Mouse (Mus musculus): ENCODE data around the gene Cpsf3. TPM values are rescaled to one million over a fixed set of nuclear protein-coding genes. Genes with fewer than 3 reads are reported as not detected.

Cpsf3 gene
- 19.1 and 28.3 TPM in 2 replicates for polyA plus RNA-seq (2012; rRNA removed; ENCODE audit: low replicate concordance)

DNA sequence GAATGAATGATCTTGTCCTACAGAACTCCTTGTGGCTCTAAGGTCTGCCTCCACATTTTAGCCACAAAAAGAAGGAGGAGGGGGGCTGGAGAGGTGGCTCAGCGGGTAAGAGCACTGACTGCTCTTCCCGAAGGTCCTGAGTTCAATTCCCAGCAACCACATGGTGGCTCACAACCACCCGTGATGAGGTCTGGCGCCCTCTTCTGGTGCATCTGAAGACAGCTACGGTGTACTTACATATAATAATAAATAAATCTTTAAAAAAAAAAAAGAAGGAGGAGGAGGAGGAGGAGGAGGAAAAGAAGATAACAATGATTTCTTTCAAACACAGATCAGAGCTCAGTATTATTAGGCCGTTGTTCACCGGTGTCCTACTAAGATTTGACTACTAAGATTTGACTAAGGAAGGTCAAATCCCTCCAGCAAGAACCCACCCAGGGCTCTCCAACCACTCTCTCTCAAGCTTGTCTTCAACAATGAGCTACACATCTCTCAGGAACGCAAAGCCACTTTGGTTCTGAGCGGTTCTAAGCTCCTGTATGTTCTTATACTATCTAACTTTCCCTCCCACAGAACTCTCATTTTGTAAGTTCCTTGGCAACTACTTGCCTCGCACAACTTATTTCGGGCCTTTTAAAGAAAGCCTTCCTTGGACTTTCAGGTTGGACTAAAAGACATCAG, at the start of gene Cpsf3:
Gene Cpsf3 (plus strand): TSS at position 631 of the 681 bp plus-strand sequence.

GRCm38 (mm10) chr12:21286243-21286622, 1.0 kb downstream of the Cpsf3 start, which contains the start of gene Itgb1bp1:
TSS of gene Itgb1bp1 (minus strand) at chr12:21286284.

GRCm38 (mm10) chr12:21315923-21316868, 31.0 kb downstream of the Cpsf3 start, which contains the start of gene Iah1:
TSS of gene Iah1 (plus strand) at chr12:21316389.

Other genes starting within 250 kb of the Cpsf3 start
- gene Itgb1bp1, start 893 bp downstream of the Cpsf3 start, polyA plus RNA-seq (2012; rRNA removed; ENCODE audit: low replicate concordance): 13.8 and 26.9 TPM in 2 replicates
- 64.7 and 69.1 TPM in 2 replicates for gene Iah1, start 31.0 kb downstream of the Cpsf3 start, polyA plus RNA-seq (2012; rRNA removed; ENCODE audit: low replicate concordance)
- gene Adam17, start 88.2 kb downstream of the Cpsf3 start, polyA plus RNA-seq (2012; rRNA removed; ENCODE audit: low replicate concordance): 17.9 and 52.7 TPM in 2 replicates
- 53.1 and 61.5 TPM in 2 replicates for gene Ywhaq, start 132.2 kb downstream of the Cpsf3 start, polyA plus RNA-seq (2012; rRNA removed; ENCODE audit: low replicate concordance)

Measured in mammary gland, adult 2 months (tissue).